Mouse (Mus musculus): ENCODE results near the gene Dlg3.

DNA sequence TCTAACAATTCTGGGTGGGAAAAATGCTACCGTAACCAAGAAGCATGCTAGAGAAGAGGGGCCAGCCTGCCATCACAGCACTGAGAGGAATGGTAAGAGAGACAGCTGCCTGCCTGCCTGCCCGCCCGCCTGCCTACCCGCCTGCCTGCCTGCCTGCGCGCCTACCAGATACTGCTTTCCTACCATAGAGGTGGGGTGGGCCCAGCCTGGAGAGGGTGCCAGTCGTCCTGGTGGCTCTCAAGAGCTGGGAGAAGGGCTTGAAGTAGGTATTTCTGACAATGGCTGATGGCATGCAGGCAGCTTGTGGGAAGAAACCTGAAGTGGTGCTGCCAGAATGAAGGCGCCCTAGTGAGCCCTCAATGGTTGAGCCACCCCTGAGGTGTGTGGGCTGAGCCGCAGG is 51.2 kb downstream of the Dlg3 start:
- TF ChIP-seq CTCF (IDR thresholded peaks at IDR 0.05; ENCODE audit: extremely low read depth, insufficient read length, insufficient replicate concordance, low read depth, low read length), result no peak
- no peak for TF ChIP-seq POLR2A (IDR thresholded peaks at IDR 0.05; ENCODE audit: low read depth, low read length)
